Mouse (Mus musculus) cerebellum, adult 11 months (tissue): ENCODE measurements at regions not wholly inside any gene's neighbourhood (a gene's known extent, or its start where the extent isn't known, plus 50 kb on each side); places are given as distances from the start of the nearest gene placed in this dataset.

ENCODE experiments used
- DNase-seq: peaks from one replicate; pipeline ENCODE4 v3.0.0; 2022

- peak; percentile 61 for DNase-seq
Observed at GRCm38 (mm10) chr7:123907946-123908840, 74.5 kb upstream of the Hs3st4 start.

DNA sequence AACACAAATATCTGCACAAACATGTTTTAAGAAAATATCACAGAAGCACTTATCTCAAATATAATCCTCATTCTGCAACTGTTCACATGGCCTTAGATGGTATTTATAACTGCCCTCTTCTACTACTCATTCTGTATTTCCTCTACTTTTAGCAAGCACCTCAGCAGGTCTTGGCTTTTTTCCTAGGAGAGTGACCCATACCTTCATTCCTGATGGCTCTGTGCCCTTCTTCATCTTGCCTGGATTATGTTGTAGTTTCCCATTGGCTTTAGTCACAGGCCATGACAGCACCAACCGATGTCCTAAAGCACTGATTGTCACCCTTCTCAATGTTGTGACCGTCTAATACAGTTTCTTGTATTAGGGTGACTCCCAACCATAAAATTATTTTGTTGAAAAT lies 61.2 kb upstream of the Hs3st4 start:
- DNase-seq = no peak

- no peak for DNase-seq
Observed at GRCm38 (mm10) chr7:123932486-123932885, 50.2 kb upstream of the Hs3st4 start.
